Mouse (Mus musculus) layer of hippocampus, adult 2 months (tissue): ENCODE measurements at regions not wholly inside any gene's neighbourhood (a gene's known extent, or its start where the extent isn't known, plus 50 kb on each side); places are given as distances from the start of the nearest gene placed in this dataset.

ENCODE experiments used
- DNase-seq, 2 experiments: peaks; one replicate each; pipeline ENCODE4 v3.0.0; 2022; ENCODE audit warnings: low spot score in 2 of 2
- H3K27ac ChIP-seq: fragments of 200-600 bp; 2 replicates; pipeline ENCODE4 v1.8.1; 2022
- H3K4me3 ChIP-seq: fragments of 200-600 bp; 2 replicates; pipeline ENCODE4 v1.8.1; 2022; ENCODE audit warnings: mild to moderate bottlenecking
- CTCF ChIP-seq: fragments of 200-600 bp; conservative IDR thresholded peaks from 2 replicates; pipeline ENCODE4 v1.8.1; 2022; ENCODE audit warnings: antibody characterized with exemption, mild to moderate bottlenecking, moderate library complexity

DNA sequence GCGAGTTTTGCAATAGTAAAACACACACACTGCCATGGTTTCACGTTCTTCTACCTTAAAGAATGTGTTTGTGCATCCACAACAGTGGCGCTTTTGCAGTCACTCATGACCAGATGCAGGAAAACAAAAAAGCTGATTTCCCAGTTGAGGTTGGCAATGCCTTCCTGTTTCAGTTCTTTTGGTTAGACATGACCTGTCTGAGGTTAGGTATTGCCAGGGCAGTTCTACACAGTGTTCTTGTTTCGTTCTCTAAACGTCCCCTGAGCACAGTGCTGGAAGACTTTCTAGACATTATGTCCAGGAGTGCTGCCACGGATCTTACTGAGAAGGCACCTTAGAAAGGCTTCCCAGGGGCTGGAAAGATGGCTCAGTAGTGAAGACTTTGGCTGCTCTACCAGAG lies 62.9 kb upstream of the Npy start:
- no peak overlapping the region for H3K27ac ChIP-seq
- no peak for TF ChIP-seq CTCF
- H3K4me3 ChIP-seq, result no peak overlapping the region
- DNase-seq, result no peak

DNA sequence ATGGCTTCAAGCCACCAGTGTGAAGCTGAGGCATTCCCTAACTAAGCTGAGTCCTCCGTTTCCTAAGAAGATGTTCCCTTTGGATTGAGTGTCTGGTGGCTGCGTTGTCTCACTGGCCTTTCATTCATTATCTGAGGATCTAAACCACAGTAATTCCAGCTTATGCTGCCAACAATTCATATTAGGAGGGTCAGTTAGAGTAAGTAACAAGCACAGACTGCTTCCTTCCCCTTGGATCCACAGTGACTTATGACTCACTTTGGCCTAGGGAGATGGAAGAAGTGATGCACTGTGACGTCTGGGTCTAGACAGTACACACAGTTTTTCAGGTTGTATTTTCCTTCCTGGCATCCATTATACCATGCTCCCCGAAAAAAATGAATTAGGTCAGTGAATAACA lies 57.8 kb upstream of the Npy start:
- no peak for DNase-seq
- Histone ChIP-seq H3K4me3 (no peak overlapping the region), H3K27ac (no peak overlapping the region)
- no peak for TF ChIP-seq CTCF

DNA sequence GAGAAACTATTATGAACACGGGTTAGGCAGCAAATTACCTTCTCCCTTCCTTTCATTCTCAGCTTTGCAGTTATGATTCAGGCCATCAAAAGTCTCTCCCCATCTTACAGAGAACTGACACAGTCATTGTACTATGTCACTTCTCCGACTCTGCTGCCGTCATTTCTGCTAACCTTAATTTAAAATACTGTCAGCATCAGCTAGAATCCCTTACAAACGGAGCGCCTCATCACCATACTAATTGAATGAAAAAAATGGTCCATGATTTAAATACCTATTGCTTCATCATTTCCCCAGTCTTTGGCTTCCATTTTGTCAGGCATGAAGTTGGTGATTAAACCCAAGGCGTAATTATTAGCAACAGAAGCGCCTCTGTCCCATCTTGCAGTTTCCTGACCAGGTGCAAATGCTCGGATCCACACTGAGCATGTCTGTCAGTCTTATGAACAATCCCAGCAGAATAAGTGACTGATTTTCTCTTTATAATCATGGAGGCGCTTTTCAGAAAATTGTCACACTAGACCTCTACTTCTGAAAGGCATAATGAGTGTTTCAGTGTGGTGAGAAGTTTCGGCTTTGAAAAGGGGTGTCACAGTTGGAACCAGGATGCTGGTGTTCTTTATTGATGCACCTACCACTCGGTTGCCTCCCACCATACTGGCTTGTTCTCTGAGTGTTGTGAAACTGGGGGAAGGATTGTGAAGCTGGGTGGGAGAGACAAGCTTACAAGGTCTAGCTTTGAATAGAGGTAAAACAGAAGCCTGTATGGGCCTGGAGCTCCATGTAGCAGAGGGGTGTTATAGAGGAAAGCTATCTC lies 52.4 kb upstream of the Npy start:
- no peak for TF ChIP-seq CTCF
- Histone ChIP-seq H3K4me3 (no peak overlapping the region), H3K27ac (no peak overlapping the region)
- DNase-seq, result no peak
